Mouse (Mus musculus): ENCODE data around the gene Atg4a. TPM values are rescaled to one million over a fixed set of nuclear protein-coding genes. Genes with fewer than 3 reads are reported as not detected.

Atg4a gene
- total RNA-seq, 4 experiments from 2014 or later, result 10.8 to 17.6 (median 12.5) TPM

GRCm38 (mm10) chrX:141158160-141158559, 201.5 kb downstream of the Atg4a start:
- DNase-seq (ENCODE audit: low spot score in 2 of 2), result no peak

DNA sequence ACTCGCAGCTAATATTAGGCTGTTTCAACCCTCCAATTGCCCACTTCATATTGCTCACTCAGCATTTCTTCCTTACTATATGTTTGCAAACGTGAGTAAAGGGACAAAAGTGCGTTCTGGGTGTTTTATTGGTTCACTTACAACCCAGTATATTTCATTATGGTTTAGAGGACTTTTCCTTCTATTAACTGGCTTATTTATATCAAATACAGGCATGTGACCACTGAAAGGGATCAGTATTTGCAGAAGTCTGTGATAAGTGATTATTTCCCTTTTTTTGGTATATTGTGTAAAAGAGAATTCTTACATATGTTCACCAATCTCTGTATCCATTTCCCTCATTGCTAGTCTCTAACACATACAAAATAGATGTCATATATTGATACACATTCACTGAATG, 203.7 kb downstream of the Atg4a start:
- DNase-seq (ENCODE audit: low spot score in 2 of 2), result no peak

GRCm38 (mm10) chrX:141165067-141165466, 208.4 kb downstream of the Atg4a start:
- no peak for DNase-seq (ENCODE audit: low spot score in 2 of 2)

DNA sequence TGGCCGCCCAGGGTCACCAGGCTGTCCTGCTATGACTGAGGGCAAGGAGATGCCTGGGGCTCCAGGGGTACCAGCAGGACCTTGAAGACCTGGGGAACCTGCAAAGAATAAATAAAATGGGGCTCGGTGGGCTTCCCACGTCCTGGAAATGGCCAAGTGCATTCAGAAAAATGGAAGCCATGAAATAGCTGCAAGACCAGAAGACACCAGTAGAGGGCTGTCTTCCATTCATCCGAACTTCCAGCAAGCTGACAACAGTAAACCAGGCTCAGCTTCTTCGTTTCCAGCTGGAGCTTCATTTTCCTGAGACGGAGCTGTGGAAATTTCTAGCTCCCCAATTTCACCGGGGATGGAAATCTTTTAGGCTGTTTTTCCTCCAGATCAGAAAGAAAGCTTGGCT, 218.6 kb downstream of the Atg4a start:
- no peak for DNase-seq (ENCODE audit: low spot score in 2 of 2)

- no peak for DNase-seq (ENCODE audit: low spot score in 2 of 2)
These were observed 238.3 kb downstream of the Atg4a start for GRCm38 (mm10) chrX:141195036-141195435.

DNA sequence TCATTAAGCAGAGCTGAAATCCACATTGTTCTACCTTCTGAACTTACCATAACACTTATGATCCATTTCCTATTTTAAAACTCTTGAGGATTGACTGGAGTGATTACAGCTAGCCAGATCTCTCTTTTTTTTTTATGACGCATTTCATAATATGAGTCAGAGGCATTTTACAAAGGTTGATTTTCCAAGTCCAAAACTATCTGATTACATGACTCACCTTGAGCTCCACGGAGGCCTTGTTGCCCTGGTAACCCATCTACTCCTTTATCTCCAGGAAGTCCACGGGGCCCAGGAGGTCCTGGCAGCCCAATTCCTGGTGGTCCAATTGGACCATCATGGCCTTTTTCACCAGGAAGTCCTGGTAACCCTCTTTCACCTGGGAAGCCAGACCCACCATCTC, 242.3 kb downstream of the Atg4a start:
- no peak for DNase-seq (ENCODE audit: low spot score in 2 of 2)

GRCm38 (mm10) chrX:141212802-141213201, 256.1 kb downstream of the Atg4a start:
- DNase-seq (ENCODE audit: low spot score in 2 of 2), result no peak

Other genes with a start within 250 kb of the Atg4a start
- gene Tex13b, start 143.5 kb upstream of the Atg4a start, total RNA-seq (2022), result not detected
- not detected for gene Vsig1, start 49.3 kb upstream of the Atg4a start, total RNA-seq (2022)
- 10 to 100 TPM; 19.5 to 21.5 (median 20.6) TPM for gene Psmd10, start 179 bp upstream of the Atg4a start, total RNA-seq (2022)

Data from left cerebral cortex, adult 8-10 months (tissue).